8 mouse cellular contexts compared by ENCODE assay signal in the genomic region with DNA sequence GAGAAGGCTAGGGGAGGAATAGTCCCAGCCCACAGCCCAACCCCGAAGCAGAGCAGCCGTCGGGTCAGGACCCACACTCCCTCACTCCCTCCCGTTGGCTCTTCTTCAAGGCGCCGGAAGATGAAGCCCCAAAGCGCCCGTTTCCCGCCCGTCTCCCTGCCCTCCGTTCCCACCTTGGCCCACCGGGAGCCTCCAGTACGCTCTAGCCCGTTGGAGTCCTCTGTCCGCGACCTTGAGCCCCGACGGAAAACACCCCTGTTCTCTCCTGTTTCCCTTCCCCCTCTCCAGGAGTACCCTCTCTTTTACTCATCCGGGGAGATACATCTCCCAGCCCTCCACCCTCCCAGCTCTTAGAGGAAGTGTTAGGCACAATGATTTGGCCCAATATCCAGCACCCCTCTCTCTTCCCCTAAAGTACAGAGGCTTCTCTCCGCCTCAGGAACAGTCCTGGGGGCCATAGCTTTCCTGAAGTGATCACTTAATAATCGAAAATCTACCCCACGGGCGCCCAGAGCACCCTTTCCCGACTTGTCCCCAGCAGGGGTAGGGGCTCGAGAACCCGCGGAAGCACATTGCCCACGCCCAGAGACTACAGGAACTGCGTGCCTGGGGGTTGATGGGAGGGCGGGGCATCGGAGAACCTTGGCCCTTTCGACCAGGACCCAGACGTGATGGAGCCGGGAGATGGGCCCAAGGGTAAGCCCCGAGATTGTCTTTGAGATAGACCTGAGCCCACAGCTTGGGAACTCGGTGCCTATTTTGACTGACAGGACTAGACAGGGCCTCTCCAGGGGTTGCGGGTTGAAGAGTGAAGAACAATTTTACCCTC. TPM values are rescaled to one million over a fixed set of nuclear protein-coding genes. Genes with fewer than 3 reads are reported as not detected.
DNase-seq lines count a peak whose midpoint lies in the region; ATAC-seq and TF ChIP-seq lines count a peak whose summit lies in the region.

No protein-coding gene starts in this region.

- no peak for TF ChIP-seq POLR2A in bone marrow macrophage, adult 2 months (IDR thresholded peaks at IDR 0.05; ENCODE audit: borderline replicate concordance, low read depth, low read length)

- peaks cover 13% of the 10 kb centered on the region for H3K4me1 ChIP-seq in bone marrow macrophage, adult 2 months (ENCODE audit: control insufficient read depth, insufficient read depth, low read length)
- peaks cover 25% of the 10 kb centered on the region for H3K4me1 ChIP-seq in hindbrain, embryonic 12.5 days
- H3K4me1 ChIP-seq in midbrain, embryonic 16.5 days (ENCODE audit: control insufficient read depth, insufficient read depth, low read length) = peaks cover 9% of the 10 kb centered on the region

- peak overlapping the region; percentile 93 for H3K4me2 ChIP-seq in hindbrain, embryonic 12.5 days (replicated peaks)
- peak overlapping the region; percentile 71 for H3K4me2 ChIP-seq in midbrain, embryonic 16.5 days (ENCODE audit: low read length)

- DNase-seq in left cerebral cortex, adult 2 months (ENCODE audit: extremely low spot score in 1 of 2, low spot score in 2 of 2) = peak in 1 of 2 experiments; percentile 45
- DNase-seq in left cerebral cortex, postnatal 4 days = no peak
- no peak for DNase-seq in frontal cortex, postnatal 14 days (ENCODE audit: low spot score in 2 of 2)
- no peak for DNase-seq in ovary, postnatal 10 days (ENCODE audit: low spot score)
- DNase-seq in urinary bladder, postnatal 14 days (ENCODE audit: low spot score) = no peak

- no peaks in the 10 kb centered on the region for H3K9me3 ChIP-seq in hindbrain, embryonic 12.5 days (replicated peaks)
- no peaks in the 10 kb centered on the region for H3K9me3 ChIP-seq in midbrain, embryonic 16.5 days (replicated peaks; ENCODE audit: control insufficient read depth, low read length, poor library complexity, severe bottlenecking)

- peak overlapping the region; percentile 80 for H3K4me3 ChIP-seq in left cerebral cortex, adult 2 months
- peak overlapping the region; percentile 65 for H3K4me3 ChIP-seq in bone marrow macrophage, adult 2 months (ENCODE audit: insufficient read depth, low read length)
- peak overlapping the region; percentile 55 for H3K4me3 ChIP-seq in hindbrain, embryonic 12.5 days
- peak overlapping the region; percentile 56 for H3K4me3 ChIP-seq in midbrain, embryonic 16.5 days (ENCODE audit: low read depth, low read length)

- 4% methylated on average over 34 of the region's 37 CpGs for WGBS in hindbrain, embryonic 12.5 days
- 3% methylated on average over 34 of the region's 37 CpGs for WGBS in midbrain, embryonic 16.5 days

- peak overlapping the region; percentile 92 for H3K27ac ChIP-seq in left cerebral cortex, adult 2 months
- H3K27ac ChIP-seq in bone marrow macrophage, adult 2 months (ENCODE audit: insufficient read depth, low read depth, low read length) = no peak overlapping the region
- H3K27ac ChIP-seq in hindbrain, embryonic 12.5 days = no peak overlapping the region
- no peak overlapping the region for H3K27ac ChIP-seq in midbrain, embryonic 16.5 days (ENCODE audit: low read length)

- TF ChIP-seq CTCF in left cerebral cortex, adult 2 months (IDR thresholded peaks at IDR 0.05) = no peak
- no peak for TF ChIP-seq CTCF in bone marrow macrophage, adult 2 months (IDR thresholded peaks at IDR 0.05; ENCODE audit: low read depth, low read length)

- no peak overlapping the region for H3K9ac ChIP-seq in hindbrain, embryonic 12.5 days
- no peak overlapping the region for H3K9ac ChIP-seq in midbrain, embryonic 16.5 days (ENCODE audit: low read depth, low read length)

- peaks cover 13% of the 10 kb centered on the region for H3K36me3 ChIP-seq in hindbrain, embryonic 12.5 days
- peaks cover 6% of the 10 kb centered on the region; the same call in 1 of the 2 replicates for H3K36me3 ChIP-seq in midbrain, embryonic 16.5 days (ENCODE audit: control insufficient read depth, insufficient read depth, low read length)

- peaks cover 65% of the 10 kb centered on the region for H3K27me3 ChIP-seq in hindbrain, embryonic 12.5 days
- H3K27me3 ChIP-seq in midbrain, embryonic 16.5 days (ENCODE audit: control insufficient read depth, insufficient read depth, low read depth, low read length) = peaks cover 27% of the 10 kb centered on the region

- peak; percentile 17; the same call in 1 of the 2 replicates for ATAC-seq in hindbrain, embryonic 12.5 days (ENCODE audit: low FRiP score)
- ATAC-seq in midbrain, embryonic 16.5 days = no peak

- intact Hi-C loops in left cerebral cortex, adult 2 months (cut with DNase I) = loop anchor here (5.0 to 10.0 kb wide), 3 partner anchors 208 to 270 kb away; partner anchors contain the start of genes Atg13 and Harbi1
- intact Hi-C loops in left cerebral cortex, postnatal 4 days (cut with DNase I) = loop anchor here (5.0 kb wide), 1 partner anchor 145 kb away; no protein-coding TSS in a partner anchor

RNA-seq across cellular contexts. Expression of gene Chrm4, which starts 4.2 kb away (rescaled TPM):
- total RNA-seq in left cerebral cortex, adult 2 months (2021) = 10 to 100 TPM; 47.9 to 59.9 TPM
- 10 to 100 TPM; 10.8 to 12.2 TPM for total RNA-seq in left cerebral cortex, postnatal 4 days (2021)
- polyA plus RNA-seq in bone marrow macrophage, adult 2 months (2012; ENCODE audit: insufficient read depth, insufficient read length, missing spikeins) = not detected in 2 replicates
- 0.77 and 1.0 TPM in 2 replicates for polyA plus RNA-seq in hindbrain, embryonic 12.5 days (2016; fragmentation: Nextera tagmentation; extraction: Ambion mirVana)
- polyA plus RNA-seq in midbrain, embryonic 16.5 days (2015; fragmentation: Nextera tagmentation; extraction: Ambion mirVana) = 0.33 and 0.34 TPM in 2 replicates

RNA-seq across cellular contexts. Expression of gene Mdk, which starts 9.3 kb away (rescaled TPM):
- total RNA-seq in left cerebral cortex, adult 2 months (2021) = 10 to 100 TPM; 16.5 to 21.5 TPM
- total RNA-seq in left cerebral cortex, postnatal 4 days (2021) = 10 to 100 TPM; 40.6 to 45.4 TPM
- polyA plus RNA-seq in bone marrow macrophage, adult 2 months (2012; ENCODE audit: insufficient read depth, insufficient read length, missing spikeins) = 1.0 and 3.4 TPM in 2 replicates
- 904 and 962 TPM in 2 replicates for polyA plus RNA-seq in hindbrain, embryonic 12.5 days (2016; fragmentation: Nextera tagmentation; extraction: Ambion mirVana)
- polyA plus RNA-seq in midbrain, embryonic 16.5 days (2015; fragmentation: Nextera tagmentation; extraction: Ambion mirVana) = 98.8 and 113 TPM in 2 replicates

RNA-seq across cellular contexts. Expression of gene Gm9821, which starts 22.7 kb away (rescaled TPM):
- total RNA-seq in left cerebral cortex, adult 2 months (2021) = not detected
- not detected for total RNA-seq in left cerebral cortex, postnatal 4 days (2021)
- not detected in 2 replicates for polyA plus RNA-seq in bone marrow macrophage, adult 2 months (2012; ENCODE audit: insufficient read depth, insufficient read length, missing spikeins)
- polyA plus RNA-seq in hindbrain, embryonic 12.5 days (2016; fragmentation: Nextera tagmentation; extraction: Ambion mirVana) = 0.50 and 0.57 TPM in 2 replicates
- 0.11 TPM in 1 of 2 replicates, not detected in the other for polyA plus RNA-seq in midbrain, embryonic 16.5 days (2015; fragmentation: Nextera tagmentation; extraction: Ambion mirVana)

RNA-seq across cellular contexts. Expression of gene Dgkz, which starts 52.9 kb away (rescaled TPM):
- 100 to 1,000 TPM; 553 to 561 TPM for total RNA-seq in left cerebral cortex, adult 2 months (2021)
- 100 to 1,000 TPM; 134 to 158 TPM for total RNA-seq in left cerebral cortex, postnatal 4 days (2021)
- polyA plus RNA-seq in bone marrow macrophage, adult 2 months (2012; ENCODE audit: insufficient read depth, insufficient read length, missing spikeins) = 129 and 144 TPM in 2 replicates
- polyA plus RNA-seq in hindbrain, embryonic 12.5 days (2016; fragmentation: Nextera tagmentation; extraction: Ambion mirVana) = 30.9 and 31.9 TPM in 2 replicates
- 28.3 and 33.3 TPM in 2 replicates for polyA plus RNA-seq in midbrain, embryonic 16.5 days (2015; fragmentation: Nextera tagmentation; extraction: Ambion mirVana)

Comparison
In these comparisons a context has a peak if more than half of its experiments do, and no peak if none do; other contexts are left out.
1. RNA of gene Mdk, which starts 9.3 kb away (polyA plus RNA-seq): 904 to 962 TPM in hindbrain, embryonic 12.5 days and 98.8 to 113 TPM in midbrain, embryonic 16.5 days; 1.0 to 3.4 TPM in bone marrow macrophage, adult 2 months; every median in the first group is over 10 times any median in the second.
2. Peak in every context shown above with its lines, with median percentiles within 50 percentile points of each other: H3K4me3 ChIP-seq.